Mouse (Mus musculus): ENCODE data around the gene Arhgap24. TPM values are rescaled to one million over a fixed set of nuclear protein-coding genes. Genes with fewer than 3 reads are reported as not detected.
A peak's percentile ranks its signal among the peaks of the same experiment; 100 is the strongest.

The Arhgap24 gene
- polyA plus RNA-seq, 1 experiment from 2014 or later, result 23.8 TPM

- H3K4me1 ChIP-seq, result no peaks in the 10 kb centered on the region
- H3K9ac ChIP-seq, result no peak overlapping the region
- no peak overlapping the region for H3K4me3 ChIP-seq
- no peak overlapping the region for H3K27ac ChIP-seq
- H3K27me3 ChIP-seq, result no peaks in the 10 kb centered on the region
- no peaks in the 10 kb centered on the region for H3K36me3 ChIP-seq
- no peaks in the 10 kb centered on the region for H3K9me3 ChIP-seq
- no peak overlapping the region for H3K4me2 ChIP-seq
- no peak for ATAC-seq (ENCODE audit: insufficient number of reproducible peaks, insufficient read depth, low FRiP score, low TSS enrichment, low read depth)
- WGBS, result 84% methylated on average over 5 of the region's 5 CpGs
These were observed 206.5 kb downstream of the Arhgap24 start for GRCm38 (mm10) chr5:102687673-102688072.

GRCm38 (mm10) chr5:102692487-102692886 lies 211.3 kb downstream of the Arhgap24 start:
- H3K36me3 ChIP-seq, result no peaks in the 10 kb centered on the region
- no peak for ATAC-seq (ENCODE audit: insufficient number of reproducible peaks, insufficient read depth, low FRiP score, low TSS enrichment, low read depth)
- no peak overlapping the region for H3K9ac ChIP-seq
- no peak overlapping the region for H3K4me2 ChIP-seq
- H3K27me3 ChIP-seq, result no peaks in the 10 kb centered on the region
- H3K4me1 ChIP-seq, result no peaks in the 10 kb centered on the region
- WGBS, result 14% methylated on average over 4 of the region's 4 CpGs
- no peak overlapping the region for H3K27ac ChIP-seq
- H3K9me3 ChIP-seq, result no peaks in the 10 kb centered on the region
- no peak overlapping the region for H3K4me3 ChIP-seq

GRCm38 (mm10) chr5:102693192-102693591 lies 212.0 kb downstream of the Arhgap24 start:
- no peak overlapping the region for H3K9ac ChIP-seq
- H3K27me3 ChIP-seq, result no peaks in the 10 kb centered on the region
- ATAC-seq (ENCODE audit: insufficient number of reproducible peaks, insufficient read depth, low FRiP score, low TSS enrichment, low read depth), result no peak
- H3K9me3 ChIP-seq, result no peaks in the 10 kb centered on the region
- 60% methylated on average over 2 of the region's 2 CpGs for WGBS
- no peak overlapping the region for H3K4me3 ChIP-seq
- H3K4me2 ChIP-seq, result no peak overlapping the region
- no peaks in the 10 kb centered on the region for H3K36me3 ChIP-seq
- no peak overlapping the region for H3K27ac ChIP-seq
- peaks cover 2% of the 10 kb centered on the region; the same call in 1 of the 2 replicates for H3K4me1 ChIP-seq

GRCm38 (mm10) chr5:102693871-102694270 lies 212.7 kb downstream of the Arhgap24 start:
- no peak overlapping the region for H3K9ac ChIP-seq
- no peaks in the 10 kb centered on the region for H3K9me3 ChIP-seq
- no peak overlapping the region for H3K4me3 ChIP-seq
- ATAC-seq (ENCODE audit: insufficient number of reproducible peaks, insufficient read depth, low FRiP score, low TSS enrichment, low read depth), result no peak
- H3K27ac ChIP-seq, result no peak overlapping the region
- no peaks in the 10 kb centered on the region for H3K27me3 ChIP-seq
- H3K36me3 ChIP-seq, result no peaks in the 10 kb centered on the region
- H3K4me1 ChIP-seq, result peaks cover 4% of the 10 kb centered on the region; the same call in 1 of the 2 replicates
- no peak overlapping the region for H3K4me2 ChIP-seq
- 90% methylated on average over 3 of the region's 3 CpGs for WGBS

- Histone ChIP-seq H3K9me3 (no peaks in the 10 kb centered on the region), H3K4me2 (no peak overlapping the region), H3K4me1 (peaks cover 4% of the 10 kb centered on the region; the same call in 1 of the 2 replicates), H3K4me3 (no peak overlapping the region), H3K36me3 (no peaks in the 10 kb centered on the region), H3K27me3 (no peaks in the 10 kb centered on the region), H3K27ac (no peak overlapping the region), H3K9ac (no peak overlapping the region)
- 86% methylated on average over 1 of the region's 1 CpGs for WGBS
- ATAC-seq (ENCODE audit: insufficient number of reproducible peaks, insufficient read depth, low FRiP score, low TSS enrichment, low read depth), result no peak
These were observed 216.6 kb downstream of the Arhgap24 start for GRCm38 (mm10) chr5:102697784-102698183.

GRCm38 (mm10) chr5:102698396-102698795 lies 217.2 kb downstream of the Arhgap24 start:
- 83% methylated on average over 5 of the region's 5 CpGs for WGBS

GRCm38 (mm10) chr5:102698891-102699290 lies 217.7 kb downstream of the Arhgap24 start:
- Histone ChIP-seq H3K36me3 (no peaks in the 10 kb centered on the region), H3K9ac (no peak overlapping the region), H3K27me3 (no peaks in the 10 kb centered on the region), H3K9me3 (no peaks in the 10 kb centered on the region), H3K4me1 (peaks cover 8% of the 10 kb centered on the region), H3K4me3 (no peak overlapping the region), H3K4me2 (no peak overlapping the region), H3K27ac (no peak overlapping the region)
- 88% methylated on average over 2 of the region's 2 CpGs for WGBS
- no peak for ATAC-seq (ENCODE audit: insufficient number of reproducible peaks, insufficient read depth, low FRiP score, low TSS enrichment, low read depth)

More at GRCm38 (mm10) chr5:102698396-102698795, 217.2 kb downstream of the Arhgap24 start:
- H3K9me3 ChIP-seq, result no peaks in the 10 kb centered on the region
- H3K4me3 ChIP-seq, result no peak overlapping the region
- H3K27me3 ChIP-seq, result no peaks in the 10 kb centered on the region
- H3K4me2 ChIP-seq, result no peak overlapping the region
- no peaks in the 10 kb centered on the region for H3K36me3 ChIP-seq
- H3K9ac ChIP-seq, result no peak overlapping the region
- peaks cover 4% of the 10 kb centered on the region; the same call in 1 of the 2 replicates for H3K4me1 ChIP-seq
- no peak for ATAC-seq (ENCODE audit: insufficient number of reproducible peaks, insufficient read depth, low FRiP score, low TSS enrichment, low read depth)
- no peak overlapping the region for H3K27ac ChIP-seq

GRCm38 (mm10) chr5:102702581-102702980 lies 221.4 kb downstream of the Arhgap24 start:
- H3K4me1 ChIP-seq, result peaks cover 23% of the 10 kb centered on the region
- no peaks in the 10 kb centered on the region for H3K36me3 ChIP-seq
- no peak overlapping the region for H3K4me3 ChIP-seq
- H3K9me3 ChIP-seq, result no peaks in the 10 kb centered on the region
- H3K4me2 ChIP-seq, result no peak overlapping the region
- no peak overlapping the region for H3K9ac ChIP-seq
- 84% methylated on average over 6 of the region's 6 CpGs for WGBS
- ATAC-seq (ENCODE audit: insufficient number of reproducible peaks, insufficient read depth, low FRiP score, low TSS enrichment, low read depth), result no peak
- no peaks in the 10 kb centered on the region for H3K27me3 ChIP-seq
- no peak overlapping the region for H3K27ac ChIP-seq

- Histone ChIP-seq H3K36me3 (no peaks in the 10 kb centered on the region), H3K4me3 (no peak overlapping the region), H3K9ac (no peak overlapping the region), H3K27me3 (no peaks in the 10 kb centered on the region), H3K9me3 (no peaks in the 10 kb centered on the region), H3K4me1 (peaks cover 19% of the 10 kb centered on the region), H3K4me2 (no peak overlapping the region), H3K27ac (no peak overlapping the region)
- WGBS, result 62% methylated on average over 5 of the region's 5 CpGs
- no peak for ATAC-seq (ENCODE audit: insufficient number of reproducible peaks, insufficient read depth, low FRiP score, low TSS enrichment, low read depth)
These were observed 222.3 kb downstream of the Arhgap24 start for GRCm38 (mm10) chr5:102703325-102704099.

- H3K9me3 ChIP-seq, result no peaks in the 10 kb centered on the region
- ATAC-seq (ENCODE audit: insufficient number of reproducible peaks, insufficient read depth, low FRiP score, low TSS enrichment, low read depth), result no peak
- no peak overlapping the region for H3K4me3 ChIP-seq
These were observed 224.0 kb downstream of the Arhgap24 start for GRCm38 (mm10) chr5:102705170-102705569.

GRCm38 (mm10) chr5:102710336-102710735 lies 229.1 kb downstream of the Arhgap24 start:
- no peaks in the 10 kb centered on the region for H3K27me3 ChIP-seq
- H3K4me3 ChIP-seq, result no peak overlapping the region
- no peak overlapping the region for H3K27ac ChIP-seq
- WGBS, result 90% methylated on average over 7 of the region's 7 CpGs
- H3K4me2 ChIP-seq, result no peak overlapping the region
- no peak overlapping the region for H3K9ac ChIP-seq
- H3K9me3 ChIP-seq, result no peaks in the 10 kb centered on the region
- H3K4me1 ChIP-seq, result peaks cover 8% of the 10 kb centered on the region
- H3K36me3 ChIP-seq, result no peaks in the 10 kb centered on the region
- ATAC-seq (ENCODE audit: insufficient number of reproducible peaks, insufficient read depth, low FRiP score, low TSS enrichment, low read depth), result no peak

More at GRCm38 (mm10) chr5:102705170-102705569, 224.0 kb downstream of the Arhgap24 start:
- Histone ChIP-seq H3K4me1 (peaks cover 19% of the 10 kb centered on the region), H3K9ac (no peak overlapping the region), H3K27me3 (no peaks in the 10 kb centered on the region), H3K36me3 (no peaks in the 10 kb centered on the region), H3K4me2 (no peak overlapping the region), H3K27ac (no peak overlapping the region)
- WGBS, result 38% methylated on average over 2 of the region's 2 CpGs

GRCm38 (mm10) chr5:102719368-102719972 lies 238.3 kb downstream of the Arhgap24 start:
- H3K9ac ChIP-seq, result no peak overlapping the region
- H3K27ac ChIP-seq, result peak overlapping the region; percentile 44; the same call in 1 of the 2 replicates
- no peaks in the 10 kb centered on the region for H3K27me3 ChIP-seq
- no peaks in the 10 kb centered on the region for H3K36me3 ChIP-seq
- no peak overlapping the region for H3K4me2 ChIP-seq
- WGBS, result 37% methylated on average over 8 of the region's 8 CpGs
- H3K9me3 ChIP-seq, result no peaks in the 10 kb centered on the region
- ATAC-seq (ENCODE audit: insufficient number of reproducible peaks, insufficient read depth, low FRiP score, low TSS enrichment, low read depth), result no peak
- no peak overlapping the region for H3K4me3 ChIP-seq
- H3K4me1 ChIP-seq, result peaks cover 28% of the 10 kb centered on the region
